Mouse (Mus musculus) heart, adult 18-20 months (tissue): ENCODE results near the gene Mup10. TPM values are rescaled to one million over a fixed set of nuclear protein-coding genes. Genes with fewer than 3 reads are reported as not detected.
"Not testable (repeated sequence)": the region's sequence is repeated elsewhere in the genome, so short reads cannot be mapped to it uniquely, and the experiment has no call there.

ENCODE experiments used
- DNase-seq, 2 experiments: peaks; one replicate each; pipeline ENCODE4 v3.0.0; 2021 to 2022; ENCODE audit warnings: mixed read lengths in 1 of 2
- long read RNA-seq, 2 experiments: library from polyadenylated mRNA; stranded (forward); transcript quantifications; one replicate each; pipeline ENCODE4 v2.0.0; 2021
- total RNA-seq, 2 experiments: library from RNA; stranded (reverse); gene quantifications; 2 replicates each; pipeline ENCODE4 v1.2.3; 2021

Gene Mup10
- total RNA-seq, result 1 to 10 TPM in 1 of 2 experiments, not detected in 1; 1.4 TPM
- long read RNA-seq, experiment 1, result 0 reads
- long read RNA-seq, experiment 2, partial matches to known transcripts, result 0 of 7 reads
- long read RNA-seq, experiment 2, other reads (novel, unspliced or antisense), result 7 of 7 reads

DNA sequence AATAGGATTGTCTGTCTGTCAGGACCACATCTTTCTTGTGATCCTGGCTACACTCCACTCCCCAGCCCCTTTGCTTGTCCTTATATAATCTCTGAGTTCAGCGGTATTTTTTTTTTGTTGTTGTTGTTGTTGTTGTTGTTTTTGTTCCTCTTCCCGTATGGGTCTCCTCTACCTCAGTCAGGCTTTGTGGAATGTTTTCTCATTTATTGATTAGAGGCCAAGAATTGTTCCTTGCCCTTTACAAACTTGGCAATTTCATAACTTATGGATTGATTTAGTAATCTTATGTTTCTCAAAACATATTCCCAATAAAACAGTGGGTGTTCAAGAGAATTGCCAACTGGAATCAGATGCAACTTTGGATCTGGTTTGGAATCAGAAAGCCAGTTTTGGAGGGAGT lies at the start of gene Mup10:
Mup10 (minus strand) TSS at position 101 of the 400 bp plus-strand sequence.
- not testable (repeated sequence) for DNase-seq

Other genes with a start within 250 kb of the Mup10 start
- gene Mup9, start 160.2 kb downstream of the Mup10 start, total RNA-seq, result not detected
- gene Mup1, start 80.2 kb downstream of the Mup10 start, total RNA-seq, result not detected
- gene Mup11, start 80.2 kb upstream of the Mup10 start, total RNA-seq, result 1 to 10 TPM in 1 of 2 experiments, not detected in 1; 1.3 TPM
- not detected for gene Mup12, start 159.1 kb upstream of the Mup10 start, total RNA-seq
- 10 to 100 TPM in 1 of 2 experiments, not detected in 1; 35.6 TPM for gene Mup22, start 239.3 kb upstream of the Mup10 start, total RNA-seq